Mouse (Mus musculus) ES-E14 (cell line): ENCODE measurements around the gene Repin1. TPM values are rescaled to one million over a fixed set of nuclear protein-coding genes. Genes with fewer than 3 reads are reported as not detected.

Source experiments
- DNase-seq: peaks from one replicate; pipeline ENCODE4 v3.0.0-alpha.2; 2013; ENCODE audit warnings: low read depth, low spot score
- H3K27ac ChIP-seq: 2 replicates; pipeline ENCODE4 v1.5.1; 2012; ENCODE audit warnings: low read depth, mild to moderate bottlenecking, low read length, moderate library complexity, mixed read lengths; ENCODE audit not compliant: poor library complexity, insufficient read depth, severe bottlenecking
- H3K36me3 ChIP-seq: 2 replicates; pipeline ENCODE4 v1.6.1; 2012; ENCODE audit warnings: mild to moderate bottlenecking, low read length, moderate library complexity, mixed read lengths; ENCODE audit not compliant: control insufficient read depth, poor library complexity, insufficient read depth, severe bottlenecking
- H3K4me1 ChIP-seq, 2 experiments: fragments of 150-350 bp in 1 of 2; sonication (generic) in 1 of 2; 2 replicates each; pipeline ENCODE4 v1.6.1; 2012; ENCODE audit warnings: low read length in 2 of 2, mild to moderate bottlenecking in 1 of 2, mixed read lengths in 1 of 2; ENCODE audit not compliant: control insufficient read depth in 2 of 2, insufficient read depth in 2 of 2, poor library complexity in 1 of 2
- H3K4me3 ChIP-seq, 2 experiments: fragments of 150-350 bp in 1 of 2; sonication (generic) in 1 of 2; 2 replicates each; pipeline ENCODE4 v1.5.1; 2012; ENCODE audit warnings: low read length in 2 of 2, low read depth in 1 of 2, mild to moderate bottlenecking in 1 of 2, mixed read lengths in 1 of 2; ENCODE audit not compliant: insufficient read depth in 1 of 2, poor library complexity in 1 of 2, severe bottlenecking in 1 of 2
- H3K9ac ChIP-seq: 2 replicates; pipeline ENCODE4 v1.6.1; 2012; ENCODE audit warnings: low read depth, mild to moderate bottlenecking, low read length, mixed read lengths; ENCODE audit not compliant: poor library complexity, insufficient read depth, severe bottlenecking
- H3K9me3 ChIP-seq: fragments of 150-350 bp; sonication (generic); 2 replicates; pipeline ENCODE4 v1.6.1; 2012; ENCODE audit warnings: low read depth, mild to moderate bottlenecking, low read length; ENCODE audit not compliant: control insufficient read depth, insufficient read depth
- CHD2 ChIP-seq: IDR thresholded peaks from 2 replicates; pipeline ENCODE4 v1.6.1; 2014; ENCODE audit warnings: mild to moderate bottlenecking, low read depth, low read length, inconsistent platforms
- HCFC1 ChIP-seq: IDR thresholded peaks from 2 replicates; pipeline ENCODE4 v1.6.1; 2012; ENCODE audit warnings: low read length, inconsistent platforms, borderline replicate concordance; ENCODE audit not compliant: insufficient read depth
- MAFK ChIP-seq: IDR thresholded peaks from 2 replicates; pipeline ENCODE4 v1.6.1; 2014; ENCODE audit warnings: mild to moderate bottlenecking, low read depth, low read length, inconsistent platforms; ENCODE audit not compliant: insufficient read depth
- ZC3H11A ChIP-seq: IDR thresholded peaks from 2 replicates; pipeline ENCODE4 v1.6.1; 2012; ENCODE audit warnings: low read depth, mild to moderate bottlenecking, inconsistent platforms, low read length, borderline replicate concordance
- ZNF384 ChIP-seq: IDR thresholded peaks from 2 replicates; pipeline ENCODE4 v1.6.1; 2012; ENCODE audit warnings: low read depth, low read length, inconsistent platforms
- in situ Hi-C, 2 experiments: fragments of 600-800 bp; cut with MboI; formaldehyde crosslinking; loops; one replicate each; pipeline ENCODE4 v1.15.1; 2025; ENCODE audit warnings: low sequenced_read_pairs in 2 of 2, inconsistent platforms in 1 of 2; ENCODE audit not compliant: unreplicated experiment in 2 of 2
- total RNA-seq: library from RNA; depleted of rRNA; stranded (reverse); fragments of 300-350 nt; gene quantifications from 2 replicates; pipeline ENCODE4 v1.2.3, GENCODE M21; 2012

The Repin1 gene
- total RNA-seq, 1 experiment: 17.4 TPM

GRCm38 (mm10) chr6:48555956-48556355 lies 37.7 kb upstream of the Repin1 start:
- no peak overlapping the region for H3K9ac ChIP-seq
- H3K27ac ChIP-seq: no peak overlapping the region
- peaks cover 0 to 6% of the 10 kb centered on the region in 2 experiments; a peak in 1 of 4 replicates for H3K4me1 ChIP-seq
- H3K4me3 ChIP-seq: no peak overlapping the region
- H3K36me3 ChIP-seq: no peaks in the 10 kb centered on the region
- in situ Hi-C loops: no loop called here
- no peak for DNase-seq
- no peaks in the 10 kb centered on the region for H3K9me3 ChIP-seq
- TF ChIP-seq HCFC1 (no peak), ZNF384 (no peak), CHD2 (no peak), ZC3H11A (no peak), MAFK (no peak)

GRCm38 (mm10) chr6:48565693-48566310 lies 27.9 kb upstream of the Repin1 start:
- no peak overlapping the region for H3K9ac ChIP-seq
- H3K36me3 ChIP-seq: no peaks in the 10 kb centered on the region
- no peak for TF ChIP-seq CHD2
- no peak for TF ChIP-seq HCFC1
- no peak for TF ChIP-seq MAFK
- TF ChIP-seq ZC3H11A: no peak
- no peak for TF ChIP-seq ZNF384
- no peak overlapping the region for H3K4me3 ChIP-seq
- no peak for DNase-seq
- H3K4me1 ChIP-seq: no peaks in the 10 kb centered on the region
- no peaks in the 10 kb centered on the region for H3K9me3 ChIP-seq
- no peak overlapping the region for H3K27ac ChIP-seq
- in situ Hi-C loops: no loop called here

GRCm38 (mm10) chr6:48566312-48566711 lies 27.4 kb upstream of the Repin1 start:
- Histone ChIP-seq H3K4me1 (no peaks in the 10 kb centered on the region), H3K36me3 (no peaks in the 10 kb centered on the region), H3K9ac (no peak overlapping the region), H3K27ac (no peak overlapping the region; the same call in 1 of the 2 replicates), H3K4me3 (no peak overlapping the region), H3K9me3 (no peaks in the 10 kb centered on the region)
- no peak for TF ChIP-seq HCFC1
- TF ChIP-seq MAFK: no peak
- TF ChIP-seq ZNF384: no peak
- TF ChIP-seq ZC3H11A: no peak
- no peak for TF ChIP-seq CHD2
- no peak for DNase-seq
- in situ Hi-C loops: no loop called here

GRCm38 (mm10) chr6:48568036-48568984 lies 25.4 kb upstream of the Repin1 start:
- no peaks in the 10 kb centered on the region for H3K36me3 ChIP-seq
- no peak overlapping the region for H3K9ac ChIP-seq
- DNase-seq: no peak
- no peak overlapping the region for H3K27ac ChIP-seq
- no peaks in the 10 kb centered on the region for H3K9me3 ChIP-seq
- H3K4me1 ChIP-seq: no peaks in the 10 kb centered on the region
- TF ChIP-seq ZC3H11A (no peak), MAFK (no peak), CHD2 (no peak), ZNF384 (no peak), HCFC1 (no peak)
- no peak overlapping the region for H3K4me3 ChIP-seq
- in situ Hi-C loops: no loop called here
